Mouse (Mus musculus): ENCODE results near the gene Clint1. TPM values are rescaled to one million over a fixed set of nuclear protein-coding genes. Genes with fewer than 3 reads are reported as not detected.
A peak's percentile ranks its signal among the peaks of the same experiment; 100 is the strongest.

Gene Clint1
- total RNA-seq, 2 experiments from 2014 or later = 74.1 to 92.9 TPM

GRCm38 (mm10) chr11:45927456-45927855 lies 75.6 kb downstream of the Clint1 start:
- DNase-seq = peak; percentile 18 to 31

DNA sequence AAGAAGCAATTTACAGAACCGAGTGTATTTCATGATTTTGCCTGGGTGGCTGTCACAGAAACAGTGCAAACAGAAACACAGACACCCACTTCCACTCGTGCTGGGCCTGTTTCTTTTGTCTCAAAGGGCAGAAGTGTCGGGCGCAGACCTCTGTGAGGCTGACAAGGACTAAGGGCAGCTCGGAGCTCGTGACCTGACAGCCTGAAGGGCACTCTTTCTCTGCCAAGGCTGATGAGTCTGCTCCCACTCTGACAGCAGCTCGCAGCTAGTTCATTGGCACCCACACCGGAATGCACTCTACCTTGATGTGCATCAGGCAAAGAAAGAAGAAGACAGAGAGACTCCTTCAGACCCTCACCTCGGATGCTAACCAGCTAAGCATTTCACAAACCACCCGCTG lies 77.7 kb downstream of the Clint1 start:
- peak; percentile 13 to 63 for DNase-seq

GRCm38 (mm10) chr11:45932771-45933170 lies 80.9 kb downstream of the Clint1 start:
- no peak for DNase-seq

- no peak for DNase-seq
These were observed 85.6 kb downstream of the Clint1 start for GRCm38 (mm10) chr11:45937478-45937877.

DNA sequence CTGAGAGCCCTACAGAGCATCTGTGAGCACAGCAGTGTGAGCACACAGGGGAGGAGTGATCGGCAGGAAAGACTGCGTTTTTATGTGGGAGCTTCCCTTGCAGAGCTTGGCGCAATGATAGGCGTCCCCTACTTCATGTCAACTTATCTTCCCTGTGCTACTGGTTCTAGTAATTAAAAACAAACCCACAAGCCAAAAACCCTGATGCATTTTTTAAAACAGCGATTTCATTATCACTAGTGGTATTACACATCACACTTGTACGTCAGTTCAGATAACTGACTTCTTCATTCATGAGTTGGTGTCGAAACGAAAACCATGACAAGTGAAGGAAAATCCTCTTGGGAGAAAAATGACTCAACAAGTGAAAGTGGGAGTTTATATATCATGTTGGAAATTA lies 87.1 kb downstream of the Clint1 start:
- DNase-seq = no peak

DNA sequence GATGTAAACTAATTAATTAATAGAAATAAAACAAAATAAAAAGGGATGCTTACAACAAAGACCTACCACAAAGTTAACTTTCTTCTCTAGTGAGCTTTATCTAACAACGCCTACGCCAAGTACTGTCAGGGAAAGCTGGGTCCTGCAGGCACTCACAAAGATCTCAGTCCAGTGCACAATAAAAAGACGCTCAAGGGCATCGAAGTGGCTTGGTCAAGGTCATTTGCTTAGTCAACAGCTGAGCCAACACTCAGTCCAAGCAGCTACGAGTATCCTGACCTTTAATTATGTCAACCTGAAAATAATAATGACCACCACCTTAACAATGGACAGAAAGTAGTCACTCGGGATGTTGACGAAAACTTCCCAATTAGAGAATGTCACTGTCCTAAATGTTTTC lies 90.4 kb downstream of the Clint1 start:
- DNase-seq = peak; percentile 63 to 65

DNA sequence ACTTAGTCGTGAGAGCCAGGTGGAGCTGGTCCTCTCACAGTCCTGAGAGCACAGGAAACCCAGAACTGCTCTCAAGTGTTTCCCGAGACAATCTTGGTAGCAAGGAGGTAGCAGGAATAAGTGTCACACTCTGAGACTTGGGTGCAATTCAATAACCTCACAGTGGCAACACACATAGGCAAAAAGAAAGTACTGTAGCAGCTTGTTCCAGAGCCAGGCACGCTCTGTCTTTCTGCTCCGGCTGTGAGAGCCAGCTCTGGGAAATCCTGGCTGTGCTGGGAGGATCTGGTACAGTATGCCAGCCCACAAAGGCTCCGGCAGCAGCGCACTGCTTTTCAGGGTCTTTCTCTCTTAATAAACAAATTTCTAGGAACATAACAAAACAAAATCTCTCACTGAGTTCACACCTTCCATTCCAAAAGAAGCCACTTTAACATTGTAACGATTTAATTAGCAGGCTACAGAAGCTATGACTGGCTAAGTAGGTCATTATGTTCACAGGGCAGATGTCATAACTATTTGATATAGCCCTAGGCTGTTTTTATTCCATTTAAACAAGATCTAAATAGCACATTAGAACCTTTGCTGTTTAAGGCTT lies 91.4 kb downstream of the Clint1 start:
- DNase-seq = peak; percentile 51 to 55

DNA sequence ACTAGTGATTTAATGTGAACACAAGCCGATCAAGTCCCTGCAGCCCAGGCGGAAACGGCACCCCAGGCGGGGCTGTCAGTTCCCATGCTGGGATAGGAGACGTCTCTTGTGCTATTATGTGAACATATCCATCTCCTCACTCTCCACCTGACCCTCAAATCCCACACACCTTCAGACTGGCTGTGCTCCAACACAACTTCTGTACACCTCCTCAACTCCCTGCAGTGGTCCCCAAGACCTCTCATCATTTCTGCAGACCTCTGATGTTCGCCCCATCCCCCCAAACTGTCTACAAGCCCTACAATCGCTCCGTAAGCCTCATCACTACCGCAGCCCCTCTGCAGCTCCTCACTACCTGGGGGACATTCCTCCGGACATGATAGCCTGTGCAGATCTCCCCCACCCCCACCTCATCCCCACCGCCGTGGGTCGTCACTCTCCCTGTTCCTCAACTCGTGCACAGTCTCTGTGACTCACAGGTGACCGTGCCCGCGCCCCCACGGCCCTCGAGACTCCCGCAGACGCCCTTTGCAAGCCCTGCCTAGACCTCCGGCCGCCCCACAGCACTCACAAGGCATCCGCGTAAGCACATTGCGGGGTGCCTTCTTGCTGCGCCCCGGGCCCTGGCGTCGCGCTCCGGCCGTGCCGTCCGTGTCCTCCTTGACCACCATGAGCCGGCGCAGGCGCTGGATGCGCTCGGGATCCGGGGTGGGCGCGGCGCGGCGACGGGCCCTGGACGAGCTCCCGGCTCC lies 92.2 kb downstream of the Clint1 start:
- DNase-seq = peak; percentile 44 to 51

GRCm38 (mm10) chr11:45944643-45945156 lies 92.8 kb downstream of the Clint1 start, which contains the start of gene Lsm11:
Gene Lsm11, minus strand, starts transcription at chr11:45944935.
- DNase-seq = peak; percentile 98

DNA sequence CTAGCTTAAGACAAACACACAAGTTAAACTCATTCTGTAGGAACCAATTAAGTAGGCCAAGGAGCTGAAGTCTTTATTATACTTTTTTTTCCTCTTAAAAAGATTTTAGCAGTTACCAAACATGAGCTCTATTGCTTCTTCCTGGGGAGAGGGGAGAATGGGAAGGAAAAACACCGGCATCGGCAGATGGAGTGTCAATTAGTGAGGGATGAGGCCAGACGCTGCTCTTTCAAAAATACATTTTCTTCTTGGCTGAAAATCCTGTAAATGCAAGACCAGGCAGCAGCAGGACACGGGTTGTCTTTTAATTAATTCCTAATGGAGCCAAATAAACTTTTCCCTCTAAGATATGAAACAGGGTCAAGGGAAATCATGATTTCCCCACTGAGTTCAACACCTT lies 94.9 kb downstream of the Clint1 start:
- no peak for DNase-seq

DNA sequence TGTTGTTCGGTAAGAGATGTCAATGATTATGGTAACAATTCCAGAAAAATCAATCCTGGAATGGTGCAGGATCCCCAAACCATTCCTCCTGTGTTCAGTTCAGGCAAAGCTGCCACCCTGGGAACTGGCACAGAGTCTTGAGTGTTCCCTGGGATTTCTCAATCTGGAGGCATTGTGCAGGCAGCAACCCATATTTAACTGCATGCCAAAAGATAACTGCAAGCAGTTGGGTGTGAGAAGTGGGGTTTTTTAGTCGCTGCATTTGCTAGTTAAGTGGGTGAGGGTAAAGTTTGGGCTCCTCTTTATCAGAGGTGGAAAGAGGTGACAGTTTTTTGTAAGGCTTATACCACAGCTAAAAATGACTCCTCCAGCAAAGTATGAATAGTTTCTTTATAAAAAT lies 95.6 kb downstream of the Clint1 start:
- DNase-seq = no peak

- peak; percentile 91 to 95 for DNase-seq
These were observed 103.3 kb downstream of the Clint1 start, which contains the start of gene Thg1l for GRCm38 (mm10) chr11:45955127-45955627. Gene Thg1l, minus strand, starts transcription at chr11:45955494.

DNA sequence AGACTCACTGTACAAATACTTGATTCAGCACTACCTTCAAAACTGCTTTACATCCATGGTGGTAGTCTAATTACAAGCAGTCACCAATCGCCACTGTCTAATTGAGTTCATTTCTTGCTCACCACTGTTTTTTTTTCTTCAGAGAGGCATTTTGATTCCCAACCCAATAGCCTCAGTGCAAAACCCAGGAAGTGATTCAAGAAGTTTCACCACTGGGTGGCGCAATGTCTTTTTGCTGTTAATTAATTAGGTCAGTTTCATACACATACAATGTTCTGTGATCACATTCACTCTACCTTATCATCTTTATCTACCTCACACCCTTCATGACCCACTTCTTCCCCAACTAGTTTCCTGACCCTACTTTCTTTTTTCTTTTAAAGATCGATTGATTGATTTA lies 107.7 kb downstream of the Clint1 start:
- peak; percentile 30 to 35 for DNase-seq

DNA sequence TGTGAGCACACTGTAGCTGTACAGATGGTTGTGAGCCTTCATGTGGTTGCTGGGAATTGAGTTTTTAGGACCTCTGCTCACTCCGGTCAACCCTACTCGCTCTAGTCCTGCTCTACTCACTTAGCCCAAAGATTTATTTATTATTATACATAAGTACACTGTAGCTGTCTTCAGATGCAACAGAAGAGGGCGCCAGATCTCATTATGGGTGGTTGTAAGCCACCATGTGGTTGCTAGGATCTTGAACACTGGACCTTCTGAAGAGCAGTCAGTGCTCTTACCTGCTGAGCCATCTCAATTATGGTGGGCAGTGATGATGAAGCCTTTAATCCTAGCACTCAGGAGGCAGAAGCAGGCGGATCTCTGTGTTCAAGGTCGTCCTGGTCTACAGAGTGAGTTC lies 108.2 kb downstream of the Clint1 start:
- no peak for DNase-seq

Small RNA genes lying within 50 kb of the gene (microRNA-seq; reads per million reads assigned to microRNA genes)
- gene Gm22751 = not detected

Other genes starting within 250 kb of the Clint1 start
- gene Lsm11, start 92.9 kb downstream of the Clint1 start, total RNA-seq (2021) = 10 to 100 TPM; 12.8 to 16.7 TPM
- gene Thg1l, start 103.4 kb downstream of the Clint1 start, total RNA-seq (2021) = 10 to 100 TPM; 14.6 to 18.2 TPM
- under 1 TPM in 1 of 2 experiments, not detected in 1; 0.36 TPM for gene Sox30, start 128.3 kb downstream of the Clint1 start, total RNA-seq (2021)
- 1 to 10 TPM; 1.4 to 1.7 TPM for gene Gm12166, start 200.3 kb downstream of the Clint1 start, total RNA-seq (2021)
- gene Adam19, start 203.9 kb downstream of the Clint1 start, total RNA-seq (2021) = 1 to 10 TPM; 5.7 to 5.8 TPM